Mouse (Mus musculus): ENCODE results near the gene 4933407L21Rik. TPM values are rescaled to one million over a fixed set of nuclear protein-coding genes. Genes with fewer than 3 reads are reported as not detected.

The 4933407L21Rik gene
- total and polyA plus RNA-seq, 3 experiments, result 0.17 to 0.71 (median 0.19) TPM

DNA sequence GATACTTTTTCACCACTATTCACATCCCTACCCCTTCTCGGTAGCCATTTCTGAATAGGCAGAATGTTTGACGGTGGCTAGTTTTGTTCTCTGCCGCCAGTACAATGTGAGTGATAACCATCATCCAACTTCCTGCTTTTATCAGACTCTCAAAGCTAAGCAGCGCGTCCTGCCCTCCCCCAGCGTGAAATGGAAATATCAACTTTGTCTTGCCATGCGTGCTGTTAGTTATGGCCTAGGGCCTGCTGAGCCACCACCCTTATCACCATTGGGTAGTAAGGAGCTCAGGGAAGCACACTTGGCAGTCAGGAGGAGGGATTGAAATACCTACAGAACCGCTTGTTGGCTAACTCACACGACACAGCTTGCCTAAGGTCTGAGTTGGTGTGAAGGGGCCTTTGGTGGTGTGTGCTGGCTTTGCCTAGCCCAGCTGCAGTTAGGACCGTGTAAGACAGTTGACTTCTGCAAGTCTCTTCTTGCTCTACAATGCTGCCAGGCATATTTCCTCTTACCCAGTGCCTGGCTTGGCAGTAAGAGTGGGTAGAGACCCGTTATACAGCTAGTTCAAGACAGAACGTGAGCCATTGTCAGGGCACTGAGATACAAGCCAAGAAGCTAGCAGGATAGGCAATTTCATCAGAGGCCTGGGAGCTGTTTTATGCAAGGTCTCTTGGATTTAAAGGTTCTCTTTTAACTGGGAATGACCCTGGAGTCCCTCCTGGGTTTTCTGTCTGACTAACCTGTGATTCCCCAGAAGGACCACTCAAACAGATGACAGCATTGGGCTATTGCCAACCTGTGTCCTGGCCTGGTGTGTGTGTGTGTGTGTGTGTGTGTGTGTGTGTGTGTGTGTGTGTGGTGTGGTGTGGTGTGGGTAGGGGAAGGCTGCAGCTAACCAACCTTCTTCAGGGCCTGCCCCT is 31.2 kb upstream of the 4933407L21Rik start:
- Histone ChIP-seq H3K9me3 (replicated peaks; ENCODE audit: low read length) (peaks cover 3% of the 10 kb centered on the region), H3K79me2 (replicated peaks; ENCODE audit: control insufficient read depth, extremely low read depth, insufficient read depth, poor library complexity, severe bottlenecking) (peaks cover 50% of the 10 kb centered on the region), H3K9ac (ENCODE audit: insufficient read depth, low read depth) (peak overlapping the region; percentile 86), H3K36me3 (replicated peaks in 1 of 2; ENCODE audit: control insufficient read depth in 1 of 2, insufficient read depth in 1 of 2, low read length in 1 of 2) (peaks cover 0 to 20% of the 10 kb centered on the region in 2 experiments), H3K27ac (ENCODE audit: insufficient read depth, low read depth) (peak overlapping the region; percentile 92), H3K4me2 (ENCODE audit: insufficient read depth, low read depth, poor library complexity, severe bottlenecking) (peak overlapping the region; percentile 93), H3K4me3 (replicated peaks in 1 of 3; ENCODE audit: low read depth in 2 of 3, low read length in 2 of 3, poor library complexity in 1 of 3) (peak overlapping the region; percentile 43 to 83 (median 67)), H3K4me1 (ENCODE audit: control insufficient read depth in 1 of 2, insufficient read depth in 2 of 2) (peaks cover 23 to 60% of the 10 kb centered on the region in 2 experiments), H3K27me3 (replicated peaks) (no peaks in the 10 kb centered on the region)
- in situ Hi-C loops (cut with MboI; ENCODE audit: low pct_ligation_motif_present, low pct_unique_long_range_greater_than_20kb, low sequenced_read_pairs), result no loop called here
- peak; percentile 87 for DNase-seq (ENCODE audit: extremely low read depth)
- dilution Hi-C loops (cut with MboI; ENCODE audit: extremely low pct_ligation_motif_present, extremely low pct_unique_long_range_greater_than_20kb, low sequenced_read_pairs), result no loop called here
- TF ChIP-seq ELF1 (IDR thresholded peaks at IDR 0.05; ENCODE audit: low read depth, low read length) (peak; percentile 75), ZMIZ1 (IDR thresholded peaks at IDR 0.05; ENCODE audit: low read depth, low read length) (no peak; the same call in 1 of the 2 replicates), NRF1 (IDR thresholded peaks at IDR 0.05; ENCODE audit: low read depth, low read length) (no peak), CTCF (conservative IDR thresholded peaks at IDR 0.05 in 1 of 2, IDR thresholded peaks at IDR 0.05 in 1 of 2; ENCODE audit: low read depth in 2 of 2, low read length in 2 of 2) (no peak), UBTF (IDR thresholded peaks at IDR 0.05; ENCODE audit: low read depth, low read length) (no peak), JUND (conservative IDR thresholded peaks at IDR 0.05; ENCODE audit: low read depth, low read length) (no peak), TCF12 (IDR thresholded peaks at IDR 0.05; ENCODE audit: low read depth, low read length) (peak; percentile 13; the same call in 1 of the 2 replicates), POLR2A (IDR thresholded peaks at IDR 0.05; ENCODE audit: low read depth, low read length) (peak; percentile 44; the same call in 1 of the 2 replicates), SIN3A (IDR thresholded peaks at IDR 0.05; ENCODE audit: low read length) (peak; percentile 68; the same call in 1 of the 2 replicates), SMC3 (IDR thresholded peaks at IDR 0.05; ENCODE audit: low read depth, low read length) (no peak), ETS1 (conservative IDR thresholded peaks at IDR 0.05; ENCODE audit: low read depth, low read length) (no peak), USF1 (IDR thresholded peaks at IDR 0.05; ENCODE audit: low read depth, low read length) (no peak), CHD1 (IDR thresholded peaks at IDR 0.05; ENCODE audit: low read depth, low read length) (no peak), MAZ (IDR thresholded peaks at IDR 0.05; ENCODE audit: low read depth, low read length) (no peak), NELFE (IDR thresholded peaks at IDR 0.05; ENCODE audit: low read depth, low read length) (peak; percentile 27; the same call in 1 of the 2 replicates), E2F4 (IDR thresholded peaks at IDR 0.05; ENCODE audit: insufficient replicate concordance, low read depth, low read length) (no peak), KAT2A (IDR thresholded peaks at IDR 0.05; ENCODE audit: insufficient replicate concordance, low read length) (no peak), USF2 (conservative IDR thresholded peaks at IDR 0.05; ENCODE audit: low read depth, low read length) (no peak), CHD2 (IDR thresholded peaks at IDR 0.05; ENCODE audit: low read length) (peak; percentile 27; the same call in 1 of the 2 replicates), HCFC1 (IDR thresholded peaks at IDR 0.05; ENCODE audit: low read depth, low read length) (no peak; the same call in 1 of the 2 replicates), BHLHE40 (IDR thresholded peaks at IDR 0.05; ENCODE audit: low read depth, low read length) (0 out of 2 replicates have a peak, but pooled peaks have one; percentile 3), ZKSCAN1 (IDR thresholded peaks at IDR 0.05; ENCODE audit: borderline replicate concordance, low read depth, low read length) (no peak), MXI1 (IDR thresholded peaks at IDR 0.05; ENCODE audit: low read depth, low read length) (peak; percentile 63), TBP (conservative IDR thresholded peaks at IDR 0.05; ENCODE audit: low read depth, low read length) (no peak; the same call in 1 of the 2 replicates), MAFK (IDR thresholded peaks at IDR 0.05; ENCODE audit: insufficient replicate concordance, low read length) (no peak), RCOR1 (conservative IDR thresholded peaks at IDR 0.05; ENCODE audit: low read depth, low read length) (no peak), RAD21 (IDR thresholded peaks at IDR 0.05; ENCODE audit: low read depth, low read length) (no peak), MAX (IDR thresholded peaks at IDR 0.05; ENCODE audit: low read length) (no peak; the same call in 1 of the 2 replicates), MEF2A (IDR thresholded peaks at IDR 0.05; ENCODE audit: borderline replicate concordance, low read depth, low read length) (0 out of 2 replicates have a peak, but pooled peaks have one; percentile 25), JUN (IDR thresholded peaks at IDR 0.05; ENCODE audit: insufficient read depth, low read depth, low read length) (no peak), PAX5 (IDR thresholded peaks at IDR 0.05; ENCODE audit: low read length) (no peak), ZC3H11A (IDR thresholded peaks at IDR 0.05; ENCODE audit: low read depth, low read length) (no peak), IRF4 (IDR thresholded peaks at IDR 0.05; ENCODE audit: low read depth, low read length) (no peak; the same call in 1 of the 2 replicates), GABPA (IDR thresholded peaks at IDR 0.05; ENCODE audit: insufficient replicate concordance, low read depth, low read length) (no peak), MYC (IDR thresholded peaks at IDR 0.05; ENCODE audit: low read depth, low read length) (peak; percentile 50; the same call in 1 of the 2 replicates), EP300 (IDR thresholded peaks at IDR 0.05; ENCODE audit: low read length) (peak; percentile 11; the same call in 1 of the 2 replicates), ZNF384 (IDR thresholded peaks at IDR 0.05; ENCODE audit: low read depth, low read length) (no peak)
